Mouse (Mus musculus): ENCODE measurements around the gene Ifit3. TPM values are rescaled to one million over a fixed set of nuclear protein-coding genes. Genes with fewer than 3 reads are reported as not detected.
"Not testable (repeated sequence)": the region's sequence is repeated elsewhere in the genome, so short reads cannot be mapped to it uniquely, and the experiment has no call there.

Gene Ifit3
- polyA plus RNA-seq, 2 experiments = 0.79 to 1.1 TPM

DNA sequence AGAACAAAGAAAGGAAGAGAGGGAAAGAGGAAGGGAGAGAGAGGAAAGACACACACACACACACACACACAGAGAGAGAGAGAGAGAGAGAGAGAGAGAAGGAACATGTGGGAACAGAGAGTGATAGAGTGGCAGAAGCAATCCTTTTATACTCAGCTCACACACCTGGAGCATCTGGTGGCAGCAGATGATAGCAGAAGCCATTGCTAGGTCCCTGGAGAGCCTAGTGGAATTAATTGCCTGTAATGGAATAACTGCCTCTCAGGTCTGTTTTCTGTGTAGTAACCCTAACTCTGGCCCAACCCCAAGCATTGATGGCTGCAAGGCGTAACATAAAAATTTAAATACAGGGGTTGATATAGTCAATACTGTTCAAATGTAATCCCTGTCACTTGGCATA, 12.3 kb upstream of the Ifit3 start:
- ATAC-seq (ENCODE audit: insufficient read depth) (no peak), DNase-seq (ENCODE audit: low read depth in 3 of 3, low spot score in 3 of 3) (no peak)
- Histone ChIP-seq H3K4me2 (ENCODE audit: low read depth) (no peak overlapping the region), H3K4me3 (ENCODE audit: insufficient read depth in 1 of 2, low read depth in 2 of 2, low read length in 2 of 2) (no peak overlapping the region), H3K4me1 (replicated peaks; ENCODE audit: control insufficient read depth in 2 of 2, insufficient read depth in 2 of 2, low read length in 1 of 2) (no peaks in the 10 kb centered on the region), H3K27ac (no peak overlapping the region), H3K27me3 (ENCODE audit: control insufficient read depth, insufficient read depth, low read length) (no peaks in the 10 kb centered on the region), H3K9ac (replicated peaks) (no peak overlapping the region), H3K9me3 (ENCODE audit: control insufficient read depth, low read length) (no peaks in the 10 kb centered on the region), H3K36me3 (replicated peaks; ENCODE audit: control insufficient read depth, insufficient read depth, low read depth) (no peaks in the 10 kb centered on the region; the same call in 1 of the 2 replicates)
- WGBS (ENCODE audit: insufficient replicate concordance) = 68% methylated on average over 1 of the region's 1 CpGs
- no peak for TF ChIP-seq CTCF (IDR thresholded peaks at IDR 0.05; ENCODE audit: low read depth)
- no peak for TF ChIP-seq EP300 (IDR thresholded peaks at IDR 0.05; ENCODE audit: low read depth)

DNA sequence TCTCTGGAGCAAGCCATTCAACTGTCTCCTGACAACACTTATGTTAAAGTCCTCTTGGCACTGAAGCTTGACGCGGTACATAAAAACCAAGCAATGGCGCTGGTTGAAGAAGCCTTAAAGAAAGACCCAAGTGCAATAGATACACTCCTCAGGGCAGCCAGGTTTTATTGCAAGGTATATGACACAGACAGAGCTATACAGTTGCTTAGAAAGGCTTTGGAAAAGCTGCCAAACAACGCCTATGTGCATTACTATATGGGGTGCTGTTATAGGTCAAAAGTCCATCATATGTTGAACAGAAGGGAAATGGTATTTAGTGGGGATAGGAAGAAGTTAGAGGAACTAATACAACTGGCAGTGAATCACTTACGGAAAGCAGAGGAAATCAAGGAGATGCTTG, 9.7 kb upstream of the Ifit3 start:
- ATAC-seq (ENCODE audit: insufficient read depth) (no peak), DNase-seq (ENCODE audit: low read depth in 3 of 3, low spot score in 3 of 3) (no peak)
- H3K4me2 ChIP-seq (ENCODE audit: low read depth) = no peak overlapping the region
- H3K4me1 ChIP-seq (replicated peaks; ENCODE audit: control insufficient read depth in 2 of 2, insufficient read depth in 2 of 2, low read length in 1 of 2) = no peaks in the 10 kb centered on the region
- no peak overlapping the region for H3K9ac ChIP-seq (replicated peaks)
- no peaks in the 10 kb centered on the region for H3K27me3 ChIP-seq (ENCODE audit: control insufficient read depth, insufficient read depth, low read length)
- no peak overlapping the region for H3K27ac ChIP-seq
- H3K36me3 ChIP-seq (replicated peaks; ENCODE audit: control insufficient read depth, insufficient read depth, low read depth) = no peaks in the 10 kb centered on the region; the same call in 1 of the 2 replicates
- no peak for TF ChIP-seq EP300 (IDR thresholded peaks at IDR 0.05; ENCODE audit: low read depth)
- TF ChIP-seq CTCF (IDR thresholded peaks at IDR 0.05; ENCODE audit: low read depth) = no peak
- H3K9me3 ChIP-seq (ENCODE audit: control insufficient read depth, low read length) = no peaks in the 10 kb centered on the region
- no peak overlapping the region for H3K4me3 ChIP-seq (ENCODE audit: insufficient read depth in 1 of 2, low read depth in 2 of 2, low read length in 2 of 2)
- 78% methylated on average over 5 of the region's 5 CpGs for WGBS (ENCODE audit: insufficient replicate concordance)

DNA sequence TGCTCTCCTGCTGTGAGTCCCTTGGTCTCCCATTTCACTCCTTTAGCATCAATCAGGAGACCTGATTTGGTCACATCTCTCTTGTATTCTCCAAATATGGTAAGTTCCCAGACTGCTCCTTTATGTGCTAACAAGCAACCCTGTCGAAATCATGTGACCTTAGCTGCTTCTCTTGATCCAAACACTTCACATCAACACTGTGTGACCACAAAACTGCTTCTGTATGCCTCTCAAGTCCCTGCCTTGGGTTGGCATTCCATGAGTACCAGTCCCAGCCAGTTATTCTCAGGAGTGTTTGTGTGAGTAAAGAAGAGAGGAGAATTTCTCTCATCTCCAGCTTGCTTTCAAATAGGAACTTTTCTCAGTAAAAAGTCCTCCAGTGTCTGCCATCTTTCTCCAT, 6.2 kb upstream of the Ifit3 start:
- DNase-seq (ENCODE audit: low read depth in 3 of 3, low spot score in 3 of 3) (no peak), ATAC-seq (ENCODE audit: insufficient read depth) (no peak)
- 46% methylated on average over 1 of the region's 1 CpGs for WGBS (ENCODE audit: insufficient replicate concordance)
- TF ChIP-seq CTCF (IDR thresholded peaks at IDR 0.05; ENCODE audit: low read depth) = no peak
- no peak for TF ChIP-seq EP300 (IDR thresholded peaks at IDR 0.05; ENCODE audit: low read depth)
- H3K4me1 ChIP-seq (replicated peaks; ENCODE audit: control insufficient read depth in 2 of 2, insufficient read depth in 2 of 2, low read length in 1 of 2) = no peaks in the 10 kb centered on the region
- no peak overlapping the region for H3K9ac ChIP-seq (replicated peaks)
- no peaks in the 10 kb centered on the region; the same call in 1 of the 2 replicates for H3K36me3 ChIP-seq (replicated peaks; ENCODE audit: control insufficient read depth, insufficient read depth, low read depth)
- H3K4me3 ChIP-seq (ENCODE audit: insufficient read depth in 1 of 2, low read depth in 2 of 2, low read length in 2 of 2) = no peak overlapping the region
- H3K9me3 ChIP-seq (ENCODE audit: control insufficient read depth, low read length) = no peaks in the 10 kb centered on the region
- no peak overlapping the region for H3K4me2 ChIP-seq (ENCODE audit: low read depth)
- H3K27ac ChIP-seq = no peak overlapping the region
- no peaks in the 10 kb centered on the region for H3K27me3 ChIP-seq (ENCODE audit: control insufficient read depth, insufficient read depth, low read length)

DNA sequence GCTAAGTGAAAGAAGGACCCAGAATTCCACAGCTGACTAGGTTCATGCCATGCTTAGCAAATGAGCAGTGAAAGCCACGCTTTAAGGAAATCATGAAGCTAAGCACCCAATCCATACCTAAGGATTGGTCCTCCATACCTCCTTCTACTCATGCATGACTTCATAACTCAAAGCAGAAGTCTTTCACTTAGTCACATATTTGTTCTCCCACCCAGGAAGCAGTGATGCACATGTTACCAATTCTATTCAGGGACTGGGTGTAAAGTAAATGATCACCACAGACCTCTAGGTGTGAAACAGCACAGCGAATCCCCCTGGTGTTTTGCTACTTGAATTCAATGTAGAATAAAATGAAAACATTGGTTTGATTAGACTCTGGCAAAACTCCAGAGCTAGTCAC, 635 bp upstream of the Ifit3 start:
- H3K4me1 ChIP-seq (replicated peaks; ENCODE audit: control insufficient read depth in 2 of 2, insufficient read depth in 2 of 2, low read length in 1 of 2); H3K27me3 ChIP-seq (ENCODE audit: control insufficient read depth, insufficient read depth, low read length); H3K36me3 ChIP-seq (replicated peaks; ENCODE audit: control insufficient read depth, insufficient read depth, low read depth); H3K9me3 ChIP-seq (ENCODE audit: control insufficient read depth, low read length); H3K9ac ChIP-seq (replicated peaks); H3K27ac ChIP-seq; H3K4me3 ChIP-seq (ENCODE audit: insufficient read depth in 1 of 2, low read depth in 2 of 2, low read length in 2 of 2); H3K4me2 ChIP-seq (ENCODE audit: low read depth); DNase-seq (ENCODE audit: low read depth in 3 of 3, low spot score in 3 of 3); ATAC-seq (ENCODE audit: insufficient read depth): not testable (repeated sequence)
- 51% methylated on average over 2 of the region's 2 CpGs for WGBS (ENCODE audit: insufficient replicate concordance)

GRCm38 (mm10) chr19:34585740-34586458, 2.6 kb downstream of the Ifit3 start:
- H3K4me2 ChIP-seq (ENCODE audit: low read depth); ATAC-seq (ENCODE audit: insufficient read depth); H3K27ac ChIP-seq; H3K9me3 ChIP-seq (ENCODE audit: control insufficient read depth, low read length); H3K36me3 ChIP-seq (replicated peaks; ENCODE audit: control insufficient read depth, insufficient read depth, low read depth); H3K9ac ChIP-seq (replicated peaks); DNase-seq (ENCODE audit: low read depth in 3 of 3, low spot score in 3 of 3); H3K4me3 ChIP-seq (ENCODE audit: insufficient read depth in 1 of 2, low read depth in 2 of 2, low read length in 2 of 2); H3K27me3 ChIP-seq (ENCODE audit: control insufficient read depth, insufficient read depth, low read length); H3K4me1 ChIP-seq (replicated peaks; ENCODE audit: control insufficient read depth in 2 of 2, insufficient read depth in 2 of 2, low read length in 1 of 2): not testable (repeated sequence)
- WGBS (ENCODE audit: insufficient replicate concordance) = 56% methylated on average over 5 of the region's 5 CpGs

DNA sequence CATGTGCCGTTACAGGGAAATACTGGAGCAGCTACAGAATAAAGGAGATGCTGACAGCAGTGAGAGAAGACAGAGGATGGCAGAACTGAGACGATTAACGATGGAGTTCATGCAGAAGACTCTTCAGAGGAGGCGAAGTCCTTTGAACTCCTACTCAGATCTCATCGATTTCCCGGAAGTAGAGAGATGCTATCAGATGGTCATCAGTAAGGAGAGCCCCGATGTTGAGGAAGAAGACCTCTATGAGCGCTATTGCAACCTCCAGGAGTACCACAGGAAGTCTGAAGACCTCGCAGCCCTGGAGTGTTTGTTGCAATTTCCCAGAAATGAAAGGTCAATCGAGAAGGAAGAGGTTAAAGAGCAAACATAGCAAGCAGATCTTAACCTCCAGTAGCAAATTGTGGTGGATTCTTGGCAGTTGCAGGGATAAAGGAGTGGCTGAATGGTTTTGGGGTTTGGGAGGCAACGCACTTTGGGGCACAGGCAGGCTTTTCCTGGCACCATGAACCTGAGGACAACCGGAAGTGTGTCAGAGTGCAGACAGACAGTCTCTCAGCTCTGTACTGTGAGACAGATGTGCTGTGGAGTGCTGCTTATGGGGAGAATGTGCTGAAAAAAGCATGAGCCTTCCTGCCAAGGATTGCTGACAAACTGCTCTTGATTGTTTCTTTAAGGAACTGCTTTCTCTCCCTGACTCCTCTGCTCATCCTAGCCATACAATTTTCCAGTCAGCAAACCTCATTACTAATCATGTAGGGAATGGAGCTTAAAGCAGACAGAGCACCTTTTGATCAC, 4.8 kb downstream of the Ifit3 start:
- WGBS (ENCODE audit: insufficient replicate concordance) = 47% methylated on average over 6 of the region's 12 CpGs
- ATAC-seq (ENCODE audit: insufficient read depth) = peak; percentile 42; the same call in 1 of the 2 replicates

More for the DNA sequence above, 4.8 kb downstream of the Ifit3 start:
- not testable (repeated sequence) for H3K9me3 ChIP-seq (ENCODE audit: control insufficient read depth, low read length); H3K4me1 ChIP-seq (replicated peaks; ENCODE audit: control insufficient read depth in 2 of 2, insufficient read depth in 2 of 2, low read length in 1 of 2); H3K4me2 ChIP-seq (ENCODE audit: low read depth); H3K27ac ChIP-seq; H3K4me3 ChIP-seq (ENCODE audit: insufficient read depth in 1 of 2, low read depth in 2 of 2, low read length in 2 of 2); H3K36me3 ChIP-seq (replicated peaks; ENCODE audit: control insufficient read depth, insufficient read depth, low read depth); H3K27me3 ChIP-seq (ENCODE audit: control insufficient read depth, insufficient read depth, low read length); H3K9ac ChIP-seq (replicated peaks); DNase-seq (ENCODE audit: low read depth in 3 of 3, low spot score in 3 of 3)

Measured in liver, embryonic 14.5 days (tissue).